In the genomic region with DNA sequence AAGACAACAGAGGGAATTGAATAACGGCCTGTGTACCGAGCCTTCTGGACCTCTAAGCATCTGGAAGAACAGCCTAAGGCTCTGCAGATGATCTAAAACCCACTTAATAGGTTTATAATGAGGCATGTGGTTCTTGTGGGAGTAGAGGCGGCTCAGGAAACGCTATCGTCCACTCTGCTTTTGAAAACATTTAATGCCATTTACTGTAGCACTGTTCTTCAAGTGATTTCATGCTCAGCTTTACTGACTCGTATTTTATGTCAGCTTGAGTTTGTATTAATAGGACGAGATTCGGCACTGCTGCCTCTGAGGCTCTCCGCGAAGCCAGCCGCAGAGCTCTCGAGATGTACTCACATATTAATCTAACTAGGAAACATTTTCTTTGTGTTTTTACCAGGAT, we compare ENCODE assay signal across 9 mouse cellular contexts.
DNase-seq lines count a peak whose midpoint lies in the region; ATAC-seq and TF ChIP-seq lines count a peak whose summit lies in the region.
"Had no signal": no experiment of that assay in that cellular context is flagged by ENCODE, and none has a peak within 500 bp of the region (broad histone marks: within the 10 kb centered on the region; RNA-seq: fewer than 3 reads in every experiment).

No protein-coding gene starts in this region.

- H3K9ac ChIP-seq in limb, embryonic 15.5 days: no peak overlapping the region
- no peak overlapping the region for H3K9ac ChIP-seq in stomach, embryonic 15.5 days

- H3K9me3 ChIP-seq in limb, embryonic 15.5 days: no peaks in the 10 kb centered on the region
- no peaks in the 10 kb centered on the region for H3K9me3 ChIP-seq in stomach, embryonic 15.5 days

- ATAC-seq in limb, embryonic 15.5 days (ENCODE audit: insufficient number of reproducible peaks, low FRiP score, low TSS enrichment, low read depth): no peak
- ATAC-seq in stomach, embryonic 15.5 days (ENCODE audit: insufficient read depth, low FRiP score, low read depth): peak; percentile 50

- WGBS in lung, adult 2 months: 25% methylated on average over 12 of the region's 12 CpGs
- 16% methylated on average over 12 of the region's 12 CpGs for WGBS in limb, embryonic 15.5 days
- 13% methylated on average over 12 of the region's 12 CpGs for WGBS in stomach, embryonic 15.5 days

- TF ChIP-seq CTCF in lung, adult 2 months (IDR thresholded peaks at IDR 0.05; ENCODE audit: insufficient read depth, low read length): no peak

- no peaks in the 10 kb centered on the region for H3K36me3 ChIP-seq in limb, embryonic 15.5 days
- no peaks in the 10 kb centered on the region for H3K36me3 ChIP-seq in stomach, embryonic 15.5 days

- no peaks in the 10 kb centered on the region for H3K27me3 ChIP-seq in limb, embryonic 15.5 days
- no peaks in the 10 kb centered on the region for H3K27me3 ChIP-seq in stomach, embryonic 15.5 days (replicated peaks)

- no peak overlapping the region for H3K4me2 ChIP-seq in limb, embryonic 15.5 days
- H3K4me2 ChIP-seq in stomach, embryonic 15.5 days: peak overlapping the region; percentile 39; the same call in 1 of the 2 replicates

- H3K27ac ChIP-seq in limb, embryonic 15.5 days: peak overlapping the region; percentile 57
- peak overlapping the region; percentile 57; the same call in 1 of the 2 replicates for H3K27ac ChIP-seq in stomach, embryonic 15.5 days

- no peak for DNase-seq in lung, adult 2 months
- DNase-seq in lung, adult 18-20 months: no peak
- peak; percentile 39 for DNase-seq in forelimb bud, embryonic 11.5 days (ENCODE audit: low read depth, low spot score)
- DNase-seq in left cerebral cortex, adult 9 months (ENCODE audit: low spot score in 2 of 2): no peak
- DNase-seq in adrenal gland, postnatal 4 days (ENCODE audit: low spot score in 2 of 2): no peak
- DNase-seq: cerebellum, postnatal 25 days; kidney, adult 18-20 months had no signal

- peaks cover 18% of the 10 kb centered on the region for H3K4me1 ChIP-seq in lung, adult 2 months (ENCODE audit: control insufficient read depth, insufficient read depth, low read length)
- peaks cover 30% of the 10 kb centered on the region for H3K4me1 ChIP-seq in limb, embryonic 15.5 days
- H3K4me1 ChIP-seq in stomach, embryonic 15.5 days: peaks cover 12% of the 10 kb centered on the region; the same call in 1 of the 2 replicates

- H3K4me3 ChIP-seq in lung, adult 2 months (replicated peaks; ENCODE audit: extremely low read depth, low read depth, low read length): peak overlapping the region; percentile 13
- H3K4me3 ChIP-seq in limb, embryonic 15.5 days: no peak overlapping the region
- no peak overlapping the region for H3K4me3 ChIP-seq in stomach, embryonic 15.5 days (replicated peaks)

- no peak for TF ChIP-seq POLR2A in lung, adult 2 months (IDR thresholded peaks at IDR 0.05; ENCODE audit: borderline replicate concordance, extremely low read depth, low read depth, low read length)
